In genomic region chr19:29373438-29373837, GRCm38 (mm10) we compare ENCODE assay signal across 11 mouse cellular contexts. TPM values are rescaled to one million over a fixed set of nuclear protein-coding genes. Genes with fewer than 3 reads are reported as not detected.
DNase-seq lines count a peak whose midpoint lies in the region; ATAC-seq and TF ChIP-seq lines count a peak whose summit lies in the region.
"Had no signal": no experiment of that assay in that cellular context is flagged by ENCODE, and none has a peak within 500 bp of the region (broad histone marks: within the 10 kb centered on the region; RNA-seq: fewer than 3 reads in every experiment).

No protein-coding gene starts in this region.

- H3K36me3 ChIP-seq in hindbrain, postnatal 0 days (ENCODE audit: insufficient read depth, low read length) = no peaks in the 10 kb centered on the region
- H3K36me3 ChIP-seq in neural tube, embryonic 14.5 days (ENCODE audit: control insufficient read depth, insufficient read depth, low read length) = no peaks in the 10 kb centered on the region

- H3K4me3 ChIP-seq in cerebellum, adult 2 months (replicated peaks; ENCODE audit: insufficient read depth, low read depth, low read length) = peak overlapping the region; percentile 40
- H3K4me3 ChIP-seq in layer of hippocampus, adult 2 months = peak overlapping the region; percentile 30; the same call in 1 of the 2 replicates
- H3K4me3 ChIP-seq in hindbrain, postnatal 0 days (ENCODE audit: low read length) = peak overlapping the region; percentile 15
- peak overlapping the region; percentile 20; the same call in 1 of the 2 replicates for H3K4me3 ChIP-seq in neural tube, embryonic 14.5 days (ENCODE audit: low read depth, low read length)

- no peaks in the 10 kb centered on the region for H3K27me3 ChIP-seq in cerebellum, adult 2 months (ENCODE audit: control insufficient read depth, insufficient read depth, low read length)
- H3K27me3 ChIP-seq in hindbrain, postnatal 0 days (ENCODE audit: insufficient read depth, low read length) = no peaks in the 10 kb centered on the region
- H3K27me3 ChIP-seq in neural tube, embryonic 14.5 days (ENCODE audit: control insufficient read depth, insufficient read depth, low read length) = no peaks in the 10 kb centered on the region

- H3K4me2 ChIP-seq in hindbrain, postnatal 0 days (ENCODE audit: low read depth, low read length) = peak overlapping the region; percentile 46
- H3K4me2 ChIP-seq in neural tube, embryonic 14.5 days (ENCODE audit: low read depth, low read length) = peak overlapping the region; percentile 40

- no peak for TF ChIP-seq POLR2A in cerebellum, adult 2 months (IDR thresholded peaks at IDR 0.05; ENCODE audit: borderline replicate concordance, insufficient read depth, low read length)

- no peaks in the 10 kb centered on the region for H3K4me1 ChIP-seq in cerebellum, adult 2 months (ENCODE audit: control insufficient read depth, insufficient read depth, low read length)
- no peaks in the 10 kb centered on the region for H3K4me1 ChIP-seq in hindbrain, postnatal 0 days (ENCODE audit: insufficient read depth, low read length)
- peaks cover 4% of the 10 kb centered on the region; the same call in 1 of the 2 replicates for H3K4me1 ChIP-seq in neural tube, embryonic 14.5 days (ENCODE audit: control insufficient read depth, insufficient read depth, low read length)

- no peak for TF ChIP-seq CTCF in cerebellum, adult 2 months (IDR thresholded peaks at IDR 0.05; ENCODE audit: borderline replicate concordance, insufficient read depth, low read depth, low read length)
- no peak for TF ChIP-seq CTCF in layer of hippocampus, adult 2 months (conservative IDR thresholded peaks at IDR 0.05)
- TF ChIP-seq CTCF in hindbrain, postnatal 0 days (IDR thresholded peaks at IDR 0.05; ENCODE audit: low read depth) = no peak

- no peaks in the 10 kb centered on the region for H3K9me3 ChIP-seq in hindbrain, postnatal 0 days (ENCODE audit: low read length)
- H3K9me3 ChIP-seq in neural tube, embryonic 14.5 days (ENCODE audit: control insufficient read depth, low read length) = no peaks in the 10 kb centered on the region

- intact Hi-C loops in left cerebral cortex, postnatal 14 days (cut with DNase I) = loop anchor here (2.0 kb wide), 1 partner anchor 127 kb away; no protein-coding TSS in a partner anchor

- H3K27ac ChIP-seq in cerebellum, adult 2 months (ENCODE audit: insufficient read depth, low read length) = no peak overlapping the region
- H3K27ac ChIP-seq in layer of hippocampus, adult 2 months = no peak overlapping the region
- H3K27ac ChIP-seq in hindbrain, postnatal 0 days = no peak overlapping the region
- H3K27ac ChIP-seq in neural tube, embryonic 14.5 days (ENCODE audit: low read depth, low read length) = no peak overlapping the region

- 43% methylated on average over 11 of the region's 11 CpGs for WGBS in cerebellum, adult 2 months
- 38% methylated on average over 11 of the region's 11 CpGs for WGBS in hindbrain, postnatal 0 days
- WGBS in neural tube, embryonic 14.5 days = 33% methylated on average over 11 of the region's 11 CpGs

- H3K9ac ChIP-seq in hindbrain, postnatal 0 days (replicated peaks; ENCODE audit: low read length) = peak overlapping the region; percentile 33
- 0 out of 2 replicates have a peak overlapping the region, but pooled peaks have one; percentile 26 for H3K9ac ChIP-seq in neural tube, embryonic 14.5 days (replicated peaks; ENCODE audit: low read depth, low read length)

- DNase-seq in cerebellum, adult 2 months = no peak
- no peak for DNase-seq in cerebellum, adult 9-11 months
- no peak for DNase-seq in layer of hippocampus, adult 2 months (ENCODE audit: low spot score in 2 of 2)
- DNase-seq in layer of hippocampus, postnatal 25 days (ENCODE audit: extremely low spot score in 1 of 2, low spot score in 1 of 2) = no peak
- DNase-seq in hindbrain, postnatal 0 days (ENCODE audit: low spot score) = no peak
- no peak for DNase-seq in left cerebral cortex, postnatal 14 days (ENCODE audit: low spot score in 2 of 2)
- DNase-seq: cerebellum, adult 8-10 months; layer of hippocampus, adult 9-11 months had no signal

- no peak for ATAC-seq in hindbrain, postnatal 0 days
- no peak for ATAC-seq in neural tube, embryonic 14.5 days (ENCODE audit: low read depth)
- no peak for ATAC-seq in cerebellum, adult (ENCODE audit: insufficient number of reproducible peaks, low FRiP score, low TSS enrichment)

RNA-seq across cellular contexts. Expression of gene Cd274, which starts 6.2 kb away (rescaled TPM):
- 1.3 and 1.6 TPM in 2 replicates for polyA plus RNA-seq in cerebellum, adult 2 months (2012; rRNA removed)
- 1 to 10 TPM in 1 of 2 experiments, under 1 TPM in 1; 1.00 to 1.2 TPM for total RNA-seq in layer of hippocampus, adult 2 months (2021)
- total RNA-seq in layer of hippocampus, postnatal 25 days (2021) = 1 to 10 TPM in 1 of 2 experiments, under 1 TPM in 1; 0.96 to 1.1 TPM
- total RNA-seq in hindbrain, postnatal 0 days (2014; rRNA removed) = 0.16 and 0.61 TPM in 2 replicates
- 0.24 and 0.28 TPM in 2 replicates for polyA plus RNA-seq in hindbrain, postnatal 0 days (2015; fragmentation: Nextera tagmentation; extraction: Ambion mirVana)
- 0.59 and 0.95 TPM in 2 replicates for polyA plus RNA-seq in neural tube, embryonic 14.5 days (2014; fragmentation: Nextera tagmentation; extraction: Ambion mirVana)
- total RNA-seq in left cerebral cortex, postnatal 14 days (2021) = under 1 TPM; 0.59 to 0.79 TPM

RNA-seq across cellular contexts. Expression of gene Plgrkt, which starts 6.2 kb away (rescaled TPM):
- polyA plus RNA-seq in cerebellum, adult 2 months (2012; rRNA removed) = 31.0 and 34.0 TPM in 2 replicates
- 10 to 100 TPM; 26.4 to 27.6 TPM for total RNA-seq in layer of hippocampus, adult 2 months (2021)
- 10 to 100 TPM; 24.3 to 28.4 TPM for total RNA-seq in layer of hippocampus, postnatal 25 days (2021)
- 18.2 and 27.9 TPM in 2 replicates for total RNA-seq in hindbrain, postnatal 0 days (2014; rRNA removed)
- polyA plus RNA-seq in hindbrain, postnatal 0 days (2015; fragmentation: Nextera tagmentation; extraction: Ambion mirVana) = 58.7 and 66.3 TPM in 2 replicates
- polyA plus RNA-seq in neural tube, embryonic 14.5 days (2014; fragmentation: Nextera tagmentation; extraction: Ambion mirVana) = 82.4 and 90.5 TPM in 2 replicates
- total RNA-seq in left cerebral cortex, postnatal 14 days (2021) = 10 to 100 TPM; 27.9 to 29.5 TPM

RNA-seq across cellular contexts. Expression of gene Pdcd1lg2, which starts 37.3 kb away (rescaled TPM):
- 0.08 TPM in 1 of 2 replicates, not detected in the other for polyA plus RNA-seq in cerebellum, adult 2 months (2012; rRNA removed)
- total RNA-seq in layer of hippocampus, adult 2 months (2021) = not detected
- not detected for total RNA-seq in layer of hippocampus, postnatal 25 days (2021)
- 0.18 and 0.94 TPM in 2 replicates for total RNA-seq in hindbrain, postnatal 0 days (2014; rRNA removed)
- 0.14 and 0.16 TPM in 2 replicates for polyA plus RNA-seq in hindbrain, postnatal 0 days (2015; fragmentation: Nextera tagmentation; extraction: Ambion mirVana)
- not detected in 2 replicates for polyA plus RNA-seq in neural tube, embryonic 14.5 days (2014; fragmentation: Nextera tagmentation; extraction: Ambion mirVana)
- under 1 TPM in 1 of 2 experiments, not detected in 1; 0.19 TPM for total RNA-seq in left cerebral cortex, postnatal 14 days (2021)

RNA-seq across cellular contexts. Expression of gene Rln1, which starts 39.0 kb away (rescaled TPM):
- 0.49 and 0.79 TPM in 2 replicates for polyA plus RNA-seq in cerebellum, adult 2 months (2012; rRNA removed)
- 1 to 10 TPM; 2.2 to 4.1 TPM for total RNA-seq in layer of hippocampus, adult 2 months (2021)
- total RNA-seq in layer of hippocampus, postnatal 25 days (2021) = 1 to 10 TPM; 1.8 to 2.3 TPM
- 3.1 and 6.6 TPM in 2 replicates for total RNA-seq in hindbrain, postnatal 0 days (2014; rRNA removed)
- polyA plus RNA-seq in hindbrain, postnatal 0 days (2015; fragmentation: Nextera tagmentation; extraction: Ambion mirVana) = 7.2 and 7.3 TPM in 2 replicates
- 2.4 and 4.6 TPM in 2 replicates for polyA plus RNA-seq in neural tube, embryonic 14.5 days (2014; fragmentation: Nextera tagmentation; extraction: Ambion mirVana)
- total RNA-seq in left cerebral cortex, postnatal 14 days (2021) = 1 to 10 TPM; 1.2 to 1.4 TPM
- polyA plus RNA-seq: small intestine, adult 2 months had no signal

RNA-seq across cellular contexts. Expression of gene Insl6, which starts 48.3 kb away (rescaled TPM):
- 1.0 and 1.2 TPM in 2 replicates for polyA plus RNA-seq in cerebellum, adult 2 months (2012; rRNA removed)
- total RNA-seq in layer of hippocampus, adult 2 months (2021) = 1 to 10 TPM in 1 of 2 experiments, under 1 TPM in 1; 0.74 to 1.3 TPM
- under 1 TPM; 0.39 to 0.56 TPM for total RNA-seq in layer of hippocampus, postnatal 25 days (2021)
- 2.3 TPM in 1 of 2 replicates, not detected in the other for total RNA-seq in hindbrain, postnatal 0 days (2014; rRNA removed)
- polyA plus RNA-seq in hindbrain, postnatal 0 days (2015; fragmentation: Nextera tagmentation; extraction: Ambion mirVana) = 1.8 and 2.6 TPM in 2 replicates
- 1.6 and 2.2 TPM in 2 replicates for polyA plus RNA-seq in neural tube, embryonic 14.5 days (2014; fragmentation: Nextera tagmentation; extraction: Ambion mirVana)
- total RNA-seq in left cerebral cortex, postnatal 14 days (2021) = not detected
